Mouse (Mus musculus) kidney, adult 2 months (tissue): Measurements from ENCODE around the gene Chd1. TPM values are rescaled to one million over a fixed set of nuclear protein-coding genes. Genes with fewer than 3 reads are reported as not detected.

Source experiments
- DNase-seq: peaks from one replicate; pipeline ENCODE4 v3.0.0; 2021
- H3K27ac ChIP-seq: fragments of 200-500 bp; 2 replicates; pipeline ENCODE4 v1.5.1; 2012; ENCODE audit warnings: low read depth, low read length, control low read depth, inconsistent platforms; ENCODE audit not compliant: insufficient read depth
- H3K27me3 ChIP-seq: fragments of 200-500 bp; replicated peaks from 2 replicates; pipeline ENCODE4 v1.6.1; 2012; ENCODE audit warnings: mild to moderate bottlenecking, moderate library complexity, low read length, inconsistent platforms; ENCODE audit not compliant: control insufficient read depth, insufficient read depth
- H3K36me3 ChIP-seq: fragments of 200-500 bp; 2 replicates; pipeline ENCODE4 v1.6.1; 2012; ENCODE audit warnings: mild to moderate bottlenecking, moderate library complexity, low read length, inconsistent platforms; ENCODE audit not compliant: control insufficient read depth, insufficient read depth
- H3K4me1 ChIP-seq: fragments of 200-500 bp; 2 replicates; pipeline ENCODE4 v1.6.1; 2011; ENCODE audit warnings: low read length; ENCODE audit not compliant: control insufficient read depth, insufficient read depth
- H3K4me3 ChIP-seq: fragments of 200-500 bp; 2 replicates; pipeline ENCODE4 v1.5.1; 2011; ENCODE audit warnings: mild to moderate bottlenecking, low read depth, low read length, control low read depth; ENCODE audit not compliant: insufficient read depth
- CTCF ChIP-seq: fragments of 200-500 bp; conservative IDR thresholded peaks from 2 replicates; pipeline ENCODE4 v1.5.1; 2011; ENCODE audit warnings: low read depth, mild to moderate bottlenecking, control low read depth, low read length, moderate library complexity, mixed read lengths; ENCODE audit not compliant: insufficient read depth, insufficient read length
- POLR2A ChIP-seq: fragments of 200-500 bp; IDR thresholded peaks from one replicate; pipeline ENCODE4 v1.6.1; 2011; ENCODE audit warnings: low read depth, low read length, control low read depth
- WGBS: fragments of 180-500 bp; shearing (Covaris S2); methylation state at CpG from one replicate; pipeline ENCODE4 v1.1.7; 2018; 5-methylcytosine and 5-hydroxymethylcytosine counted together
- polyA plus RNA-seq: library from polyadenylated mRNA; depleted of rRNA; stranded (reverse); fragments of >200 nt; gene quantifications from 2 replicates; pipeline ENCODE4 v1.2.3, GENCODE M21; 2012

Chd1 gene
- polyA plus RNA-seq, 1 experiment = 3.9 TPM

- TF ChIP-seq POLR2A (no peak), CTCF (no peak)
- peaks cover 4% of the 10 kb centered on the region for H3K36me3 ChIP-seq
- H3K4me1 ChIP-seq = no peaks in the 10 kb centered on the region
- DNase-seq = no peak
- no peak overlapping the region for H3K27ac ChIP-seq
- H3K27me3 ChIP-seq = no peaks in the 10 kb centered on the region
- H3K4me3 ChIP-seq = no peak overlapping the region
- 72% methylated on average over 7 of the region's 7 CpGs for WGBS
These were observed 64.4 kb downstream of the Chd1 start for GRCm38 (mm10) chr17:15769081-15769724.

DNA sequence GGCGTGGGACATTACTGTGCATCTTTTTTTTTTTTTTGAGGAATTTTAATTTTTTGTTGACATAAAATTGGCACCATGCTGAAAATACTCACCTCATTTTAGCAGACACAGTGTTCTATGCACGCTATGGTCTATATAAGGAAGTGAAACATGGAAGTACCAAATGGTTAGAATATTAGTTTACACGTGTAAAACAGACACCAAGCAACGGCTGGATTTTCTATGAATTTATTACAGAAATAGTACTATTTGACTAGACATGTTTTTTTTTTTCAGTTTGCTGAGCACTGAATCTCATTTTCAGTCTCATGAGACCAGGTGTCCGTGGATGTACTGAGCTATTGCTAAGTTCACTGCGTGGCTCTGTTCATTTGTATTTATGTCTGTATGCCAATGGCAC is 69.2 kb downstream of the Chd1 start:
- H3K36me3 ChIP-seq = peaks cover 4% of the 10 kb centered on the region; the same call in 1 of the 2 replicates
- no peak overlapping the region for H3K4me3 ChIP-seq
- H3K27me3 ChIP-seq = no peaks in the 10 kb centered on the region
- H3K4me1 ChIP-seq = no peaks in the 10 kb centered on the region
- H3K27ac ChIP-seq = no peak overlapping the region
- TF ChIP-seq POLR2A (no peak), CTCF (no peak)
- 83% methylated on average over 6 of the region's 6 CpGs for WGBS
- DNase-seq = no peak

- no peak overlapping the region for H3K4me3 ChIP-seq
- TF ChIP-seq POLR2A = no peak
- TF ChIP-seq CTCF = no peak
- peaks cover 2% of the 10 kb centered on the region; the same call in 1 of the 2 replicates for H3K36me3 ChIP-seq
- H3K27ac ChIP-seq = no peak overlapping the region
- H3K4me1 ChIP-seq = no peaks in the 10 kb centered on the region
- DNase-seq = no peak
- H3K27me3 ChIP-seq = no peaks in the 10 kb centered on the region
- WGBS = 76% methylated on average over 5 of the region's 5 CpGs
These were observed 69.9 kb downstream of the Chd1 start for GRCm38 (mm10) chr17:15774565-15775215.

DNA sequence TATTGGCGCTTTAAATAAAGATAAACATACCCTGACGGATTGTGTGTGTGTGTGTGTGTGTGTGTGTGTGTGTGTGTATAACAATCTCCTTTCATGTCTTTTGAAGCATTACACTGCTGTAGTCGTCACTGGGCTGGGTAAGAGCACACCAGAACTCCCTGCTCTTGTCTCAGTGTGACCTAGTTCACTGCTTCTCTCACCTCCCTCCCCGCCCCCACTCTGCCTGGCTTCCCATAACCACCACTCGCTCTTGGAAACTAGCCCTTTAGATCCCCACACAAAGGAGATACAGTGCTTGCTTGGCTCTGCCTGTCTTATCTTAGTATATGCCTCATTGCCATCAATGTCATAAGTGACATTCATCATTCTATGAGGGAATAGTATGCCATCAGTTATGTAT is 71.6 kb downstream of the Chd1 start:
- no peak for DNase-seq
- 74% methylated on average over 5 of the region's 5 CpGs for WGBS
- H3K27ac ChIP-seq = no peak overlapping the region
- H3K27me3 ChIP-seq = no peaks in the 10 kb centered on the region
- no peaks in the 10 kb centered on the region for H3K4me1 ChIP-seq
- TF ChIP-seq CTCF (no peak), POLR2A (no peak)
- no peaks in the 10 kb centered on the region; the same call in 1 of the 2 replicates for H3K36me3 ChIP-seq
- no peak overlapping the region for H3K4me3 ChIP-seq

DNA sequence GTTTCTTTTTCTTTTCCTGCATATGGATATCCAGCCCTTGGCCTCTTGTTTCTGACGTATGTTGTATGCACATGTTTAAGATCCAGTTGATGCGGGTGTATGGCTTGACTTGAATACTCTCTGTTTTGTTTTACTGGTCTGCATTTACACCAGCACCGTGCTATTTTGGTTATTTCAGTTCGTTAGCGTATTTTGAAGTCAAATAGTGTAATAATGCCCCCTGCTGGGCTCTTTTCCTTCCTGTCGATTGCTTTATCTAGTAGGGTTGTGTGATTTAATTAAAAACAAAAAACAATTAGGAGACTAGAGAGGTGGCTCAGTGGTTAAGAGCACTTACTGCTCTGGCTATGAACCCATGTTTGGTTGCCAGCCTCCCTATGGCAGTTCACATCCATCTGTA is 73.2 kb downstream of the Chd1 start:
- WGBS = 82% methylated on average over 6 of the region's 6 CpGs
- Histone ChIP-seq H3K4me3 (no peak overlapping the region), H3K4me1 (no peaks in the 10 kb centered on the region), H3K36me3 (no peaks in the 10 kb centered on the region), H3K27ac (no peak overlapping the region), H3K27me3 (no peaks in the 10 kb centered on the region)
- TF ChIP-seq POLR2A (no peak), CTCF (no peak)
- peak; percentile 13 for DNase-seq

DNA sequence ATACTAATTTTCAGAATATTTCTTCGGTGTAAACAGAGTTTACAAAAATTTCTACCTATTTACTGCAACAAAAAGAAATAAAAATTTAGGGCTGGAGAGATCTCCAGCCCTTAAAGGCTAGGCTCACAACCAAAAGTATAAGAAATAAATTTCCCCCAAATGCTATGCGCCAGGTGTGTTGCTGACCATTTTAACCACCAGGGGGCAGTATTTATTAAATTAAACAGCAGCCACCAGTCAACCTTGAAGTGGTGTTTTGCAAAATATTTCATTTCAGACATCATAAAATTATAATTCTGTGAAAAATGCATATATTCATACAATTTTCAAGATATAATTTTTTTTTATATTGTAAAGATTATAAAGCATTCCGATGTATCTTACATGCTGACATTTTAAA is 82.3 kb downstream of the Chd1 start:
- no peaks in the 10 kb centered on the region for H3K36me3 ChIP-seq
- WGBS = 26% methylated on average over 3 of the region's 3 CpGs
- no peak overlapping the region for H3K27ac ChIP-seq
- peak; percentile 33 for DNase-seq
- H3K27me3 ChIP-seq = no peaks in the 10 kb centered on the region
- TF ChIP-seq CTCF = no peak
- no peak for TF ChIP-seq POLR2A
- H3K4me3 ChIP-seq = no peak overlapping the region
- H3K4me1 ChIP-seq = no peaks in the 10 kb centered on the region

GRCm38 (mm10) chr17:15790716-15791115 is 85.9 kb downstream of the Chd1 start:
- H3K36me3 ChIP-seq = no peaks in the 10 kb centered on the region
- no peaks in the 10 kb centered on the region for H3K4me1 ChIP-seq
- no peak for DNase-seq
- no peak overlapping the region for H3K27ac ChIP-seq
- no peaks in the 10 kb centered on the region for H3K27me3 ChIP-seq
- TF ChIP-seq POLR2A (no peak), CTCF (no peak)
- no peak overlapping the region for H3K4me3 ChIP-seq
- 91% methylated on average over 8 of the region's 8 CpGs for WGBS
